Mouse (Mus musculus): ENCODE measurements around the gene Fignl2. TPM values are rescaled to one million over a fixed set of nuclear protein-coding genes. Genes with fewer than 3 reads are reported as not detected.

The Fignl2 gene
- polyA plus RNA-seq, 1 experiment from 2014 or later = 0.34 TPM

DNA sequence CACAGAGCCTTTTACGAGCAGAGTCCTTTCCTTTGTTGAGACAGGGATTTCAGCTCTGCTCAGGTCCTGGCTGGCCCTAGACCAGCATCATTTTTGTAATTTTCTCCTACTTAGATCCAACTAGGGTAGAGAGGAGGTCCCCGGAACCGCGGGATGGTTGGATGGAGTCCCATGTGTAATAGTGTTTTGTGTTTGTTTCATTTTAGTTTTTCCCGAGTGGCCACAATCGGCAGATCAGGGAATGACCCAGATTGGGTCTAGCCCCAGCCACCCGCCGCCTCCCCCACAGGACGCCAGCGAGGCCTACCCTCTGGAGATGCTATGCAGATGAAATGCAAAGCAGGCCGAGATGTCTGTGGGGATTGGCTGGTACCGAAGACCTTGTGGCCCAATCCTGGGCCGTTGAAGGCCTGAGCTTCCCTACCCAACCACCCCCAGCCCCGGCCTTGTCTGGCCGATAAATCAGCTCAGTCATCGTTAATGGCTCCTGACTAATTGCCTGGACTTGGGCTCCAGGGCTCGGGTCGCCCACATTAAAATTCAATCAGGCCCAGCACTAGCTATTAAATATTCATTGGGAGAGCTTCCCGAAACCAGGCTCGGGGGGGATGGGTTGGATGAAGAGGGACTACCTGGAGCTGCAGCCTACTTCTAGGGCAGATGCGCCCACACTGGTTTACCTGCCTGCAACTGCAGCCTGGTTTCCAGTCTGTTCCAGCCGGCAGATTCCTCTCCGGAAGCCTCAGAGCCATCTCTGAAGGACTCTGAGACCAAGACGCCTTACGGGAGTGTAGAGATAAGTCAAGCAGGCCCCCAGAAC, 14.7 kb upstream of the Fignl2 start:
- Histone ChIP-seq H3K4me3 (ENCODE audit: low read depth, low read length) (no peak overlapping the region), H3K36me3 (ENCODE audit: insufficient read depth) (no peaks in the 10 kb centered on the region), H3K27ac (ENCODE audit: low read depth) (no peak overlapping the region), H3K9me3 (ENCODE audit: low read depth, low read length) (no peaks in the 10 kb centered on the region), H3K9ac (no peak overlapping the region), H3K4me2 (no peak overlapping the region; the same call in 1 of the 2 replicates), H3K4me1 (ENCODE audit: insufficient read depth) (peaks cover under 1% of the 10 kb centered on the region; the same call in 1 of the 2 replicates), H3K27me3 (ENCODE audit: insufficient read depth, low read length) (0 out of 2 replicates have a peak, but pooled peaks cover 3% of the 10 kb centered on the region)
- TF ChIP-seq CTCF (IDR thresholded peaks at IDR 0.05; ENCODE audit: low read depth) = no peak
- ATAC-seq (ENCODE audit: insufficient read depth) = peak; percentile 67
- WGBS = 32% methylated on average over 25 of the region's 25 CpGs
- peak; percentile 52 for DNase-seq

DNA sequence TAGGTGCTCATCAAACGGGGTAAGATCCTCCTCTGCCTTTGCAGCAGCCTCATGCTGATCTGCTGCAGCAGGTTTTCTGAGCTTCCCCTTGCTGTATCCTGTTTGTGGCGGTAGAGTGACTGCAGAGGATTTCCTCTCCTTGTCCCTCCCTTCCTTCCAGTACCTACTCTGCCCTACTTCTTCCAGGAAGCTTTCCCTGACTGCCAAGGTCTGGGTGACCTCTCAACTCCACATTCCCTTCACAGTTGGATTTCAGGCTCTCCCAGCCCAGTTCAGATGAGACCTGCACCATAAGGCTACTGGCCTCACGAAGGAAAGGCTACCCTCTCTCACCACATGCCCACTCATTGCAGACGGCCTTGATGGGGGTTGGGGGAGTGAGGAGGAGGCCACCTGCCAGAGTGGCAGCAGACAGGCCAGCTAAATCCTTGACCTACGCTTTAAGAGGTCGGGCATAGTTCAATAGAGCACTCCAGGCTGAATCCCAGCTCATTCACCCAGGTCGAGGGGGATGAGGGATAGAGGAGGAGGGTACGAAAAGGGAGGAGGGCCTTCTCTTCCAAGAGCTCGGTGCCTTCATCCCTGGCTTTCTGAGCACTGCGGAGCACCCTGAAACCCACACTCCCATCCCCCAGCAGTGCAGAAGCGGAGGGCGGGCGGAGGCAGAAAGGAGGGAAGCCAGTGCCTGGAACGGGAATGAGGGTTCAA, 13.9 kb upstream of the Fignl2 start:
- no peak for TF ChIP-seq CTCF (IDR thresholded peaks at IDR 0.05; ENCODE audit: low read depth)
- Histone ChIP-seq H3K27ac (ENCODE audit: low read depth) (no peak overlapping the region), H3K9me3 (ENCODE audit: low read depth, low read length) (no peaks in the 10 kb centered on the region), H3K36me3 (ENCODE audit: insufficient read depth) (no peaks in the 10 kb centered on the region), H3K4me3 (ENCODE audit: low read depth, low read length) (no peak overlapping the region), H3K27me3 (ENCODE audit: insufficient read depth, low read length) (0 out of 2 replicates have a peak, but pooled peaks cover 3% of the 10 kb centered on the region), H3K4me1 (ENCODE audit: insufficient read depth) (no peaks in the 10 kb centered on the region), H3K9ac (no peak overlapping the region), H3K4me2 (no peak overlapping the region; the same call in 1 of the 2 replicates)
- no peak for ATAC-seq (ENCODE audit: insufficient read depth)
- 46% methylated on average over 14 of the region's 14 CpGs for WGBS
- DNase-seq = no peak

DNA sequence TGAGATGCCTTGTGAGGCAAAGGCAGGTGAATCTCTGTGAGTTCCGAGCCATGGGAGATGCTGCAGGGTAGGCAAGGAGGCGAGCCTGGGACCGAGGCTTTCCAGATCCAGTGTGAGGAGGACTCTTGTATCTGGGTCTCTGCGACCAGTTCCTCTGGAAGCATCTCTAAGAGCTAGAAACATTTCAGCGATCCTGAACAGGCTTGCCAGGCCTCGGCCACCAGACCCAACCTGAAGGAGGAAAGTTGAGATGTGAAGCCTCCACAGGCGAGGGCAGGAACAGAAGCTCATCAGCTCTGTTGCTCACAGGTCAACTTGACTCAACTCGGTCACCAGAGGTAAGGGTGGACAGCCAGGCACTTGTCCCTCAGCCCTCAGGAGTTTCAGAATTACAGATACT, 13.2 kb upstream of the Fignl2 start:
- no peak for TF ChIP-seq CTCF (IDR thresholded peaks at IDR 0.05; ENCODE audit: low read depth)
- H3K4me3 ChIP-seq (ENCODE audit: low read depth, low read length) = no peak overlapping the region
- H3K4me2 ChIP-seq = no peak overlapping the region
- WGBS = 88% methylated on average over 8 of the region's 8 CpGs
- H3K9ac ChIP-seq = no peak overlapping the region
- H3K9me3 ChIP-seq (ENCODE audit: low read depth, low read length) = no peaks in the 10 kb centered on the region
- no peak for DNase-seq
- H3K27ac ChIP-seq (ENCODE audit: low read depth) = no peak overlapping the region
- no peaks in the 10 kb centered on the region for H3K36me3 ChIP-seq (ENCODE audit: insufficient read depth)
- ATAC-seq (ENCODE audit: insufficient read depth) = no peak
- H3K27me3 ChIP-seq (ENCODE audit: insufficient read depth, low read length) = 0 out of 2 replicates have a peak, but pooled peaks cover 3% of the 10 kb centered on the region
- no peaks in the 10 kb centered on the region for H3K4me1 ChIP-seq (ENCODE audit: insufficient read depth)

DNA sequence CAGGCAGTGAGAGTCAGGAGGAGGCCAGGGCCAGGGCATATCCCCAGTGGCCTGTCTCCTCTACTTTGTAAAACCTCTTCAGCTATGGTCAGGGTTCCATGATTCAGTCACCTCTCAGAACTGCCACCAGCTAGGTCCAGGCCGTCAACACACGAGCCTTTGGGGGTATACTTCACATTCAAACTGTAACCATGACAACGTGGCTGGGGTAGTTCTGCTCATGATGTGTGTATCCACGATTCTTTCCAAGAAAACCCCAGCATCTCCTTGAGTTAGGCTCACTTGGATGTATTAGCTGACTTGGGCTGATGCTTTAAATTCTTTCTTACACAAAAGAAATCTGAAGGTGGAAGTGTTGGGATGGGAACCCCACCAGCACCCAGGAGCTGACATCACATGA, 9.9 kb upstream of the Fignl2 start:
- no peaks in the 10 kb centered on the region for H3K9me3 ChIP-seq (ENCODE audit: low read depth, low read length)
- no peak for DNase-seq
- 0 out of 2 replicates have a peak, but pooled peaks cover 3% of the 10 kb centered on the region for H3K27me3 ChIP-seq (ENCODE audit: insufficient read depth, low read length)
- no peaks in the 10 kb centered on the region for H3K36me3 ChIP-seq (ENCODE audit: insufficient read depth)
- H3K9ac ChIP-seq = no peak overlapping the region
- no peak overlapping the region for H3K27ac ChIP-seq (ENCODE audit: low read depth)
- ATAC-seq (ENCODE audit: insufficient read depth) = no peak
- H3K4me1 ChIP-seq (ENCODE audit: insufficient read depth) = no peaks in the 10 kb centered on the region
- H3K4me3 ChIP-seq (ENCODE audit: low read depth, low read length) = no peak overlapping the region
- H3K4me2 ChIP-seq = no peak overlapping the region
- 47% methylated on average over 4 of the region's 4 CpGs for WGBS
- no peak for TF ChIP-seq CTCF (IDR thresholded peaks at IDR 0.05; ENCODE audit: low read depth)

DNA sequence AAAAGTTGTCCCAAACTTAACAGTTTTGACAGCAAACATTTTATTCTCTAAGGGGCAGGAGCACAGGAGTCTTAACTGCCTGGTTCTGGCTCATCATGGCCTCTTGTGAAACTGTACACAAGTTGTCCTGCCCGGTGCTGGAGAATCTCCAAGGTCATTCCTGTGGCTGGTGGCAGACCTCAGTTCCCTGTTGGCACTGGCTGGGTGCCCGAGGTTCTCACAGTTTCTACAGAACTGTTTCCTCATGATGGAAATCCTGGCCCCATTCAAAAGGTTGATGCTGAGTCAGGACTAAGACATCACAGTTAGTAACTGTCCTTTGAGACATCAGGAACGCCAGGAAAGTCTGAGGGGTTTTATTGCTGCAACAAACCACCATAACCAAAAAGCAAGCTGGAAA, 8.6 kb upstream of the Fignl2 start:
- no peak for TF ChIP-seq CTCF (IDR thresholded peaks at IDR 0.05; ENCODE audit: low read depth)
- DNase-seq = no peak
- no peak overlapping the region for H3K27ac ChIP-seq (ENCODE audit: low read depth)
- ATAC-seq (ENCODE audit: insufficient read depth) = no peak
- H3K27me3 ChIP-seq (ENCODE audit: insufficient read depth, low read length) = 0 out of 2 replicates have a peak, but pooled peaks cover 2% of the 10 kb centered on the region
- no peak overlapping the region for H3K4me3 ChIP-seq (ENCODE audit: low read depth, low read length)
- no peaks in the 10 kb centered on the region for H3K9me3 ChIP-seq (ENCODE audit: low read depth, low read length)
- no peaks in the 10 kb centered on the region for H3K36me3 ChIP-seq (ENCODE audit: insufficient read depth)
- no peak overlapping the region for H3K4me2 ChIP-seq
- H3K9ac ChIP-seq = no peak overlapping the region; the same call in 1 of the 2 replicates
- H3K4me1 ChIP-seq (ENCODE audit: insufficient read depth) = peaks cover 5% of the 10 kb centered on the region; the same call in 1 of the 2 replicates
- WGBS = 61% methylated on average over 3 of the region's 3 CpGs

DNA sequence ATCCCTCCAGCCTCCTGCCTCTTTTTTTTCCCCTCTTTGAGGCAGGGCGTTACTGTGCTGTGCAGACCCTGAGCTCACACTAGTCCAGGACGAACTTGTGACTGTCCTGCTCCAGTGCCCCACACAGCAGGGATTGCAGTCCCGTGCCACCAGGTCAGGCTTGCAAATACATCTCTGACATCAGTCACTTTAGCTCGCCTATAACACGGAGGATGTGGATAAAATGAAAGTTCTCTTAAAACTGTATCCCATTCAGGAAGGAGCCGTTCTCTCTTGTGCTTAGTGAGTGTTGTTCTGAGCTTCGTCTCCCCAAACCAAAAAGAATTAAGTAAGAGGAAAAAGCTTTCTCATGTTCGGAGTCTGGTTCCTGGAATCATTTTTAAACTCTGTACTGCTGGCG, 8.1 kb upstream of the Fignl2 start:
- 59% methylated on average over 9 of the region's 9 CpGs for WGBS
- Histone ChIP-seq H3K9me3 (ENCODE audit: low read depth, low read length) (no peaks in the 10 kb centered on the region), H3K9ac (no peak overlapping the region; the same call in 1 of the 2 replicates), H3K4me2 (no peak overlapping the region), H3K36me3 (ENCODE audit: insufficient read depth) (no peaks in the 10 kb centered on the region), H3K27me3 (ENCODE audit: insufficient read depth, low read length) (no peaks in the 10 kb centered on the region), H3K27ac (ENCODE audit: low read depth) (no peak overlapping the region), H3K4me3 (ENCODE audit: low read depth, low read length) (no peak overlapping the region), H3K4me1 (ENCODE audit: insufficient read depth) (peaks cover 8% of the 10 kb centered on the region; the same call in 1 of the 2 replicates)
- DNase-seq = no peak
- no peak for ATAC-seq (ENCODE audit: insufficient read depth)
- TF ChIP-seq CTCF (IDR thresholded peaks at IDR 0.05; ENCODE audit: low read depth) = no peak

DNA sequence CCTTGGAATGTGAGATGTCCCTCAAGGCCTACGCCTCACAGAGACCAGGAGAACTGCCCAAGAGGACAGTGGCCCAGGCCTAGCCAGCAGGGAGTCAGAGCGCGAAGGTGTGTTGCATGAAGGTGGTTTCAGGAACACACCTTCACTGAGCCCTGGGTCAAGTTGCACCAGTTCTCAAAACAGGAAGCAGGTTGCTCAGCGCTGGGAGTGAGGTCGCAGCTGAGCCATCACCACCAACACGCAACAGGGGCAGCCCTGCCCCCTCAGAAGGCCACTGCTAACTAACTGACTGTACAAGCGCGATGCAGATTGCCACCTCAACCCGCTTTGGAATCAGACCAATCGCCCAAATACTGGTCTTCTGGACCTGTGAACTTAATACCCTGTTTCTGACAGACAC, 6.1 kb upstream of the Fignl2 start:
- no peak overlapping the region for H3K9ac ChIP-seq
- H3K27ac ChIP-seq (ENCODE audit: low read depth) = no peak overlapping the region
- DNase-seq = no peak
- H3K9me3 ChIP-seq (ENCODE audit: low read depth, low read length) = no peaks in the 10 kb centered on the region
- H3K4me1 ChIP-seq (ENCODE audit: insufficient read depth) = peaks cover 8% of the 10 kb centered on the region; the same call in 1 of the 2 replicates
- no peaks in the 10 kb centered on the region for H3K27me3 ChIP-seq (ENCODE audit: insufficient read depth, low read length)
- WGBS = 62% methylated on average over 10 of the region's 10 CpGs
- no peak overlapping the region for H3K4me3 ChIP-seq (ENCODE audit: low read depth, low read length)
- no peaks in the 10 kb centered on the region for H3K36me3 ChIP-seq (ENCODE audit: insufficient read depth)
- no peak for TF ChIP-seq CTCF (IDR thresholded peaks at IDR 0.05; ENCODE audit: low read depth)
- ATAC-seq (ENCODE audit: insufficient read depth) = no peak
- H3K4me2 ChIP-seq = no peak overlapping the region

Measured in lung, embryonic 14.5 days (tissue).